Mouse (Mus musculus): ENCODE data around the gene Cd300lg. TPM values are rescaled to one million over a fixed set of nuclear protein-coding genes. Genes with fewer than 3 reads are reported as not detected.

Gene Cd300lg
- polyA plus RNA-seq (2017; shearing (Covaris generic)) = not detected

DNA sequence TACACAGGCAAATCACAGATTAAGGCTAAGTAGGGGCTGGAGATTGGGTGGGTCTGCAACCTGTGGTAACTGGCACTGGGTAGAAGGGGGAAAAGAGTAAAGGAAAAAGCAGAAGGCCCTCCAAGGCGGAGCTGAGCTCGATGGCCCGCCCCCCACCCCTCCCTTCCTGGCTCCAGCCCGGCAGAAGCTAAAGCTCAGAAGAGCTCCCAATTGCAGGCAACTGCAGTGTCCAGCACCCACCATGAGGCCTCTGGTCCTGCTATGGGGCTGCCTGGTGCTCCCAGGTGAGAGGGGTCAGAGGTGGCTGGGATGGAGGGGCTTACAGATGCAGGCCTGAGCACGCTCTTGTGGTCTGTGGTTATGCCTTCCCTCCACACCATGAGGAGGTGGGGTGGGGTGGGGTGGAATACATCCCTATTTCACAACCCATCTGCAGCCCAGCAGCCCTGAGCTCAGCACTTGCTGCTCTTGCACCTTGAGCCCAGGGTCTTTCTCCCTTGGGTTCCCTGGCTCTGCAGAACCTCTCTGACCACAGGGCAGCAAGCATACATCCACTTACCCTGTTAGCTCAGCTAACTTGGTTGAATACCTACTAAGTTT, at the start of gene Cd300lg:
Gene Cd300lg, plus strand, starts transcription at position 160 of the 600 bp plus-strand sequence.

DNA sequence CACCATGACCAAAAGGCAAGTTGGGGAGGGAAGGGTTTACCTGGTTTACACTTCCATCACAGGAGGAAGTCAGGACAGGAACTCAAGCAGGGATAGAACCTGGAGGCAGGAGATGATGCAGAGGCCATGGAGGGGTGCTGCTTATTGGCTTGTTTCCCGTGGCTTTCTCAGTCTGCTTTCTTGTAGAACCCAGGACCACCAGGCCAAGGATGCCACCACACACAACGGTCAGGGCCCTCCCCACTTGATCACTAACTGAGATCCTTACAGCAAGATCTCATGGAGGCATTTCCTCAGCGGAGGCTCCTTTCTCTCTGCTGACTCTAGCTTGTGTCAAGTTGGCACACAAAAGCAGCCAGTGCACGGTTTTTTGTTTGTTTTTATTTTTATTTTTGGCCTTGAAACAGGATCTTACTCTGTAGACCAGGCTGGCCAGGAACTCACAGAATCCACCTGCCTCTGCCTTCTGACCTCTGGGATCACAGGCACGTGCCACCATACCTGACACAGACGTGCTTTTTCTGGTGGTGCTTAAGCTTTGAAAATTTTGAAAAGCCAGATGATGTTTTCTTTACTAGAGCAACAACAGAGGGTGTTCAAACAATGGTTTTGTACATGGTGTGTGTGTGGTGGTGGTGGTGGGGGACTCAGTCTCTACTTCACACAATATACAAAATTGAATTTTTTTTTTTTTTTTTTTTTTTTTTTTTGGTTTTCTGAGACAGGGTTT, 13.1 kb upstream of the Cd300lg start, which contains the start of gene Mpp3:
Gene Mpp3, minus strand, starts transcription at position 375 of the 730 bp plus-strand sequence.

DNA sequence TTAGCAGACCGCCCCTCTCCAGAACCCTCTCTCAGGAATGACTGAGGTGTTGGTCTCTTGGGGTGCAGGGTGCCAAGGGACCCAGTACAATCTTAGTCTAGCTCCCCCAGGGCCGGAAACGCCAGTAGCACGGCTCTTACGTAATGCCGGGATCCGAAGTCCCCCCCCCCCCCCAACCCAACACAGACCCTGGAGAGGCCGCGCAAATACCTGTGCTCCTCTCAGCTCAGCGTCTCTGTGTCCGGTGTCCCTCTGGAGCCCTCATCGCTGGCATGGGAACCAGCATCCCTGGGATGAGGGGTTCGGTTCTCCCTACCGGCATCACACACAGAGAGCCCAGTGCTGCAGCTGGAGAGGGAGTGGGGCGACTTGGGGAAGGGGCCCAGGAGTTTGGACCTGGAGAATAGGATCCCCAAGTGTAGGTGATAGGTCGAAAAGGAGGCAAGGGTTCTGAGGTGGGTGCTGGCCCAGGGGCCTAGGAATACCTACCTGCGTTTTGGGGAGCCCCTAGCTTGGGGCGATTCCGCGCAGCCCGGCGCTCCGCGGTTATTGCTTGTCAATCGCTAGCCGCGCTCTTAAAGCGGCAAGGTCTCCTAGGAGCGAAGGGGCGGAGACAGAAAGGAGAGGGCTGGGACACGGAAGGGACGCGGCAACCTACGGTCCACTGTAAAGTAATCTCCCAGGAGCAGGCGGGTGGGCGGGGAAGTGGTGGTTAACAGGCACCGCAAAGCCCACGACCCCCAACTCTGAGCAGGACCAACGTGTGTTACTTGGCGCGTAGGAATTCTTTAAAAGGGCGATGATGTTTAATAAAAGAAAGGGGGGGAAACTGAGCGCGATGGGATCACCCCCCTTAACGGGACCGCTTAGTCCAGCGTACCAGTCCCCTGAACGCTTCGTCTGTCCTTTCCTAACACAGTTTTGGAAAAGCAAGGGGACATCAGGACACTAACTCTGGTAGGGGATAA, 46.9 kb downstream of the Cd300lg start, which contains the start of gene Mpp2:
Gene Mpp2, minus strand, starts transcription at position 585 of the 968 bp plus-strand sequence.

DNA sequence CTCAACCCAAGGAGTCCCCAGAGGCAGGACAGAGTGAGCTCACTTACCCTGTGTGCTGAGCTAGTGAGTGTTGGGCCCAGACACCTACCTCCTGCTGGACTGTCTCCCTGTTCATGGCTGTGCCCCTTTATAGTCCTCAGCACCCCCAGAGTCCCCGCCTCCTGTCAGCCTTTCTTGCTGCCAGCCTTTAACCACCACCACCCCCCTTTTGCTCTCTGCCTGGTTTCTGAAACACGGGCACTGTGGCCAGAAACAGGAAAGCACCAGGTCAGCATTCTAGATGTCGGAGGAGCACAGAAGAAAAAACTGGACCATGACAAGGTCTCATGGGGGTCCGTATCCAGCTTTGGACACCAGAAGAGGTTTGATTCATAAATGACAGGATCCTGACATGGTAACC, 59.9 kb downstream of the Cd300lg start, which contains the start of gene Ppy:
Gene Ppy, minus strand, starts transcription at position 101 of the 400 bp plus-strand sequence.

Other genes with a start within 250 kb of the Cd300lg start
- gene Meox1, start 147.1 kb upstream of the Cd300lg start, polyA plus RNA-seq (2017; shearing (Covaris generic)) = not detected
- not detected for gene Sost, start 74.5 kb upstream of the Cd300lg start, polyA plus RNA-seq (2017; shearing (Covaris generic))
- not detected for gene Cfap97d1, start 57.2 kb upstream of the Cd300lg start, polyA plus RNA-seq (2017; shearing (Covaris generic))
- 0.46 TPM for gene Dusp3, start 54.5 kb upstream of the Cd300lg start, polyA plus RNA-seq (2017; shearing (Covaris generic))
- gene Mpp3, start 13.0 kb upstream of the Cd300lg start, polyA plus RNA-seq (2017; shearing (Covaris generic)) = not detected
- gene Mpp2, start 47.0 kb downstream of the Cd300lg start, polyA plus RNA-seq (2017; shearing (Covaris generic)) = 5.1 TPM
- gene Ppy, start 59.8 kb downstream of the Cd300lg start, polyA plus RNA-seq (2017; shearing (Covaris generic)) = not detected
- not detected for gene Pyy, start 66.3 kb downstream of the Cd300lg start, polyA plus RNA-seq (2017; shearing (Covaris generic))
- not detected for gene Nags, start 104.0 kb downstream of the Cd300lg start, polyA plus RNA-seq (2017; shearing (Covaris generic))
- 18.5 TPM for gene Tmem101, start 114.9 kb downstream of the Cd300lg start, polyA plus RNA-seq (2017; shearing (Covaris generic))
- 52.4 TPM for gene Lsm12, start 143.8 kb downstream of the Cd300lg start, polyA plus RNA-seq (2017; shearing (Covaris generic))
- gene G6pc3, start 148.1 kb downstream of the Cd300lg start, polyA plus RNA-seq (2017; shearing (Covaris generic)) = 52.7 TPM
- 17.5 TPM for gene Hdac5, start 188.7 kb downstream of the Cd300lg start, polyA plus RNA-seq (2017; shearing (Covaris generic))
- gene BC030867, start 207.4 kb downstream of the Cd300lg start, polyA plus RNA-seq (2017; shearing (Covaris generic)) = 1.1 TPM
- gene Asb16, start 227.2 kb downstream of the Cd300lg start, polyA plus RNA-seq (2017; shearing (Covaris generic)) = not detected
- gene Tmub2, start 243.4 kb downstream of the Cd300lg start, polyA plus RNA-seq (2017; shearing (Covaris generic)) = 66.1 TPM

Measured in CD4-positive, CD25-positive, alpha-beta regulatory T cell, adult 9 weeks (primary cell).